Mouse (Mus musculus) forebrain, embryonic 13.5 days (tissue): ENCODE measurements around the gene Ttll3. TPM values are rescaled to one million over a fixed set of nuclear protein-coding genes. Genes with fewer than 3 reads are reported as not detected.
A peak's percentile ranks its signal among the peaks of the same experiment; 100 is the strongest.

Source experiments
- ATAC-seq: fragments of 200-750 bp; cut with Nextera tagmentation; 2 replicates; pipeline ENCODE4 v1.8.0; 2017
- H3K27ac ChIP-seq: fragments of 300-500 bp; sonication (generic); 2 replicates; pipeline ENCODE4 v1.5.1; 2015; ENCODE audit warnings: inconsistent platforms, mild to moderate bottlenecking, moderate library complexity
- H3K27me3 ChIP-seq: fragments of 300-500 bp; sonication (generic); 2 replicates; pipeline ENCODE4 v1.6.1; 2015; ENCODE audit warnings: mild to moderate bottlenecking, inconsistent platforms
- H3K36me3 ChIP-seq: fragments of 300-500 bp; sonication (generic); 2 replicates; pipeline ENCODE4 v1.6.1; 2015; ENCODE audit warnings: mild to moderate bottlenecking, inconsistent platforms; ENCODE audit not compliant: poor library complexity, severe bottlenecking
- H3K4me1 ChIP-seq: fragments of 300-500 bp; sonication (generic); 2 replicates; pipeline ENCODE4 v1.6.1; 2015; ENCODE audit warnings: inconsistent platforms
- H3K4me2 ChIP-seq: fragments of 300-500 bp; sonication (generic); 2 replicates; pipeline ENCODE4 v1.6.1; 2015; ENCODE audit warnings: inconsistent platforms, mild to moderate bottlenecking, moderate library complexity
- H3K4me3 ChIP-seq: fragments of 300-500 bp; sonication (generic); 2 replicates; pipeline ENCODE4 v1.5.1; 2015; ENCODE audit warnings: mild to moderate bottlenecking, inconsistent platforms
- H3K9ac ChIP-seq: fragments of 300-500 bp; sonication (generic); 2 replicates; pipeline ENCODE4 v1.6.1; 2015; ENCODE audit warnings: mild to moderate bottlenecking, inconsistent platforms
- H3K9me3 ChIP-seq: fragments of 300-500 bp; sonication (generic); replicated peaks from 2 replicates; pipeline ENCODE4 v1.6.1; 2016; ENCODE audit warnings: inconsistent platforms
- WGBS: fragments of 180-500 bp; shearing (Covaris S2); methylation state at CpG from one replicate; pipeline ENCODE4 v1.1.7; 2015; 5-methylcytosine and 5-hydroxymethylcytosine counted together
- polyA plus RNA-seq: library from polyadenylated mRNA; unstranded; fragments of >200 nt; fragmentation: Nextera tagmentation; extraction: Ambion mirVana; gene quantifications from 2 replicates; pipeline ENCODE4 v1.2.1, GENCODE M21; 2015

Gene Ttll3
- polyA plus RNA-seq, 1 experiment from 2014 or later: 7.6 TPM

DNA sequence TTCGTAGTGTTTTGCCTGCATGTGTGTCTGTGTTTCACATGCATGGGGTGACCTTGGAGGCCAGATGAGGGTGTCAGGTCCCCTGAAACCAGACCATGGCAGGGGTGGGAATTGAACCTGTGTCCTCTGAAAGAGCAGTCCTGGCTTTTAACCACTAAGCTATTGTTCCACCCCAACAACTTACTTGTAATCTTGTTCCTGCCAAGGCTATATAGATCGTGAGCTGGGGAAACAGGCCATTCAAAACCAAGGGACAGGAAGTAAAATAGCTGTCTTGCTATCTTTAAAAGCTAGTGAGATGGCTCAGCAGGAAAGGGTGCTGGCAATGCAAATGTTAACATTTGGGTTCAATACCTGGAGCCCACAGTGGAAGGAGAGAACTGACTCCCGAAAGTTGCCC is 40.9 kb downstream of the Ttll3 start:
- ATAC-seq: no peak
- WGBS: 87% methylated on average over 3 of the region's 3 CpGs
- H3K9me3 ChIP-seq: peaks cover 5% of the 10 kb centered on the region
- H3K4me3 ChIP-seq: no peak overlapping the region
- H3K36me3 ChIP-seq: no peaks in the 10 kb centered on the region
- no peak overlapping the region for H3K9ac ChIP-seq
- no peak overlapping the region for H3K4me2 ChIP-seq
- H3K27me3 ChIP-seq: 0 out of 2 replicates have a peak, but pooled peaks cover 5% of the 10 kb centered on the region
- no peaks in the 10 kb centered on the region for H3K4me1 ChIP-seq
- no peak overlapping the region for H3K27ac ChIP-seq

GRCm38 (mm10) chr6:113430846-113431245 is 41.8 kb downstream of the Ttll3 start:
- peaks cover 5% of the 10 kb centered on the region for H3K9me3 ChIP-seq
- no peak for ATAC-seq
- no peaks in the 10 kb centered on the region for H3K36me3 ChIP-seq
- no peaks in the 10 kb centered on the region for H3K27me3 ChIP-seq
- H3K4me1 ChIP-seq: no peaks in the 10 kb centered on the region
- no peak overlapping the region for H3K9ac ChIP-seq
- no peak overlapping the region for H3K4me3 ChIP-seq
- H3K4me2 ChIP-seq: no peak overlapping the region
- no peak overlapping the region for H3K27ac ChIP-seq
- 52% methylated on average over 3 of the region's 3 CpGs for WGBS

DNA sequence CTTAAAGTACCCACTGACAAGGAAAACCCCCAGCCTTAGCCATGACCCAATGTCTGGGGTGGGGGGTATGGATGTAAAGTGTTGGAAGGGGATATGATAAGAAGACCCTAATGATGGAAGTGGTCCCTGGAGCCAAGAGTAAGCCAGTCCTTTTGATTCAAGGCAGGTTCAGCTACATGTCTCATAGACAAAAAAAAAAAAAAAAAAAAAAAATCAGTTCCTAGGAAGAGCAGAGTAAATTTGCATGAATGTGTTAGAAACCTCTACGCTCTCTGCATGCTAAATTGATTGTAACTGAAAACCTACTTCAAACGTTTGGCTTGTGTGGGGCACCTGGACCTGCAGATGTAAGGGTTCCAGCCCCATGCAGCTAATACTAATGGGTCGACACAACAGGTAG is 42.7 kb downstream of the Ttll3 start:
- WGBS: 65% methylated on average over 3 of the region's 3 CpGs
- no peak overlapping the region for H3K9ac ChIP-seq
- H3K9me3 ChIP-seq: peaks cover 5% of the 10 kb centered on the region
- H3K27ac ChIP-seq: no peak overlapping the region
- H3K36me3 ChIP-seq: no peaks in the 10 kb centered on the region
- no peak overlapping the region for H3K4me3 ChIP-seq
- H3K4me2 ChIP-seq: no peak overlapping the region
- ATAC-seq: no peak
- H3K27me3 ChIP-seq: no peaks in the 10 kb centered on the region
- H3K4me1 ChIP-seq: no peaks in the 10 kb centered on the region

DNA sequence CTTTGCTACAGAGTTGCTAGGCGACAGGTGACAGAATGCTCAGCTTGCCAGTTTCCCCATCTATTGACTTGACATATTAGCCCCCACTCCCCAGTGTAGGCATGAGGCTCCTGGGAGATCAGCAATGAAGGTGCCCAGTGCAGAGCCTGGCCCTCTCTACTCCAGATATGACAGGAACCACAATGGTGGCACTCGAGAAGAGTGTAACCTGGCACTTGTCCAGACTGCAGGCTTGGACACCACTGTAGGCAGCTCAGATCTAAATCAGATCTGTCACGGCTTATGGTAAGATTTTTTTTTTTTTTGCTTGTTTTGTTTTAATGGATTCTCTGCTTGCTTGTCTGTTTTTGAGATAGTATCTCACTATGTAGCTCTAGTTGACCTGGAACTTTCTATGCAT is 44.6 kb downstream of the Ttll3 start:
- WGBS: 85% methylated on average over 3 of the region's 3 CpGs
- no peak overlapping the region for H3K4me2 ChIP-seq
- H3K4me3 ChIP-seq: no peak overlapping the region
- no peaks in the 10 kb centered on the region for H3K27me3 ChIP-seq
- ATAC-seq: no peak
- H3K27ac ChIP-seq: no peak overlapping the region
- H3K36me3 ChIP-seq: no peaks in the 10 kb centered on the region
- H3K4me1 ChIP-seq: no peaks in the 10 kb centered on the region
- H3K9ac ChIP-seq: no peak overlapping the region
- H3K9me3 ChIP-seq: no peaks in the 10 kb centered on the region

- H3K4me3 ChIP-seq: no peak overlapping the region
Observed at GRCm38 (mm10) chr6:113434691-113435090, 45.6 kb downstream of the Ttll3 start.

GRCm38 (mm10) chr6:113435664-113436205 is 46.7 kb downstream of the Ttll3 start, which contains the start of gene Cidec:
Gene Cidec, minus strand, starts transcription at chr6:113435760.
- Histone ChIP-seq H3K27ac (no peak within 1 kb of the TSS), H3K27me3 (no peaks in the 10 kb centered on the region), H3K4me2 (no peak within 1 kb of the TSS), H3K4me3 (no peak within 1 kb of the TSS), H3K4me1 (no peaks in the 10 kb centered on the region), H3K9me3 (no peaks in the 10 kb centered on the region), H3K36me3 (no peaks in the 10 kb centered on the region), H3K9ac (no peak within 1 kb of the TSS)
- ATAC-seq: no peak
- WGBS: 81% methylated on average over 9 of the region's 9 CpGs

More at GRCm38 (mm10) chr6:113434691-113435090, 45.6 kb downstream of the Ttll3 start:
- Histone ChIP-seq H3K9me3 (no peaks in the 10 kb centered on the region), H3K27ac (no peak overlapping the region), H3K4me1 (no peaks in the 10 kb centered on the region), H3K4me2 (no peak overlapping the region), H3K36me3 (no peaks in the 10 kb centered on the region), H3K27me3 (no peaks in the 10 kb centered on the region), H3K9ac (no peak overlapping the region)
- 70% methylated on average over 7 of the region's 7 CpGs for WGBS
- ATAC-seq: no peak

- Histone ChIP-seq H3K4me1 (no peaks in the 10 kb centered on the region), H3K9ac (no peak overlapping the region), H3K4me2 (no peak overlapping the region), H3K4me3 (no peak overlapping the region), H3K36me3 (no peaks in the 10 kb centered on the region), H3K27me3 (no peaks in the 10 kb centered on the region), H3K27ac (no peak overlapping the region), H3K9me3 (no peaks in the 10 kb centered on the region)
- WGBS: 78% methylated on average over 12 of the region's 12 CpGs
- no peak for ATAC-seq
Observed at GRCm38 (mm10) chr6:113437135-113437534, 48.1 kb downstream of the Ttll3 start.

DNA sequence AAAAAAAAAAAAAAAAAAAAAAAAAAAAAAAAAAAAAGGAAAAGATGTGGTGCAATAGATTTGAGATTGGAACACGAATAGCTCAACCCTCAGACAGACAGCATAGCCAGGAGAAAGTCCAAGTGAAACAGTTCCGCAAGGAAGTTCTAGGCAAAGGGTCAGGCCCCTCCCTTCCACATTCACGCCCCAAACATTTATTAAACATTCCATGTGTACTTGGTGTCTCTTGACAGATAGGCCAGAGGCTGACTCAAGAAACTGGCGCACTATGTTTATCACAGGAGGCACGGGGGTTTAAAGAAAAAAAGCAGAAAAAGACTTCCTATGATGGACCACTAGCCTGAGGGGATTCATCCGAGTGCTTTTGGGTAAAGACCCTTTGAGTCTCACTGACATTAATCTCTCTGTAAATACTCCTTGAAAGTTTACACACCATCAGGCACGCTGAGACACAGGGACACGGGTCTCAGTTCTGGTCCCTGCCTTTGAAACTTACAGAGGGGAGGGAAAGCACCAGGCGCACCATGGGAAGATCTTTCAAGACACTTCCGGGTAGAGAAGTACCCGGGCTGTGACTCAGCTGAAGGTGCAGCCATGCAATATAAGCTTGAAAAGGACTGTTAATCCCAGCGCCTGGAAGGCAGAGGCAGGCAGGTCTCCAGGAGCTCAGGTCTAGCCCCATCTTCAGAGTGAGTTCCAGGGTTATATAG is 49.8 kb downstream of the Ttll3 start:
- peaks cover 10% of the 10 kb centered on the region for H3K4me1 ChIP-seq
- H3K27me3 ChIP-seq: no peaks in the 10 kb centered on the region
- no peaks in the 10 kb centered on the region for H3K36me3 ChIP-seq
- no peak overlapping the region for H3K4me3 ChIP-seq
- WGBS: 64% methylated on average over 12 of the region's 12 CpGs
- H3K9me3 ChIP-seq: no peaks in the 10 kb centered on the region
- no peak overlapping the region for H3K9ac ChIP-seq
- no peak overlapping the region for H3K4me2 ChIP-seq
- no peak overlapping the region for H3K27ac ChIP-seq
- no peak for ATAC-seq

GRCm38 (mm10) chr6:113440686-113441085 is 51.6 kb downstream of the Ttll3 start:
- Histone ChIP-seq H3K9ac (no peak overlapping the region), H3K27me3 (no peaks in the 10 kb centered on the region), H3K4me1 (peaks cover 10% of the 10 kb centered on the region)

DNA sequence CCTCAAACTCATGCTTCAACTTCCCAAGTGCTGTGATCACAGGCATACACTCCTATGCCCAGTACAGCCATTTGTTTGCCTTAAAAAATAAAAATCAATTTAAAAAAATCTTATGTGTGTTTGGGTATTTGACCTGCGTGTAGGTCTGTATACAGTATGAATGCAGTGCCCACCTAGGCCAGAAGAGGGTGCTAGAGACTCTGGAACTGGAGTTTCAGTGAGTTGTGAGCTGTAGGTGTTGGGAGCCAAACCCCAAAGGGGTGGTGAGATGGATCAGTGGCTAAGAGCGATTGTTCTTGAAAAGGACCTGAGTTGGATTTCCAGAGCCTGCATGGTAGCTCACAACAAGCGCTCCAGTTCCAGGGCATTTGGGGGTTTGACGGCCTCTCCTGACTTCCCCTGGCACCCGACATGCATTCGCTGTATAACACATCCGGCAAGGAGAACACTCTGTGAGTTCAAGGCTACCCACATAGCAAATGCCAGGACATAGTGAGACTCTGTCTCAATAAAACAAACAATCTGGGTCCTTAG is 52.2 kb downstream of the Ttll3 start:
- no peak overlapping the region for H3K9ac ChIP-seq
- H3K27me3 ChIP-seq: no peaks in the 10 kb centered on the region
- H3K27ac ChIP-seq: no peak overlapping the region
- peaks cover 10% of the 10 kb centered on the region for H3K4me1 ChIP-seq
- no peak; the same call in 1 of the 2 replicates for ATAC-seq
- H3K9me3 ChIP-seq: no peaks in the 10 kb centered on the region
- 53% methylated on average over 7 of the region's 7 CpGs for WGBS
- no peak overlapping the region for H3K4me3 ChIP-seq
- H3K36me3 ChIP-seq: 0 out of 2 replicates have a peak, but pooled peaks cover 3% of the 10 kb centered on the region
- H3K4me2 ChIP-seq: no peak overlapping the region

More at GRCm38 (mm10) chr6:113440686-113441085, 51.6 kb downstream of the Ttll3 start:
- no peak overlapping the region for H3K27ac ChIP-seq
- 0 out of 2 replicates have a peak, but pooled peaks cover 2% of the 10 kb centered on the region for H3K36me3 ChIP-seq
- no peaks in the 10 kb centered on the region for H3K9me3 ChIP-seq
- no peak overlapping the region for H3K4me3 ChIP-seq
- no peak for ATAC-seq
- no peak overlapping the region for H3K4me2 ChIP-seq
- 85% methylated on average over 3 of the region's 3 CpGs for WGBS

DNA sequence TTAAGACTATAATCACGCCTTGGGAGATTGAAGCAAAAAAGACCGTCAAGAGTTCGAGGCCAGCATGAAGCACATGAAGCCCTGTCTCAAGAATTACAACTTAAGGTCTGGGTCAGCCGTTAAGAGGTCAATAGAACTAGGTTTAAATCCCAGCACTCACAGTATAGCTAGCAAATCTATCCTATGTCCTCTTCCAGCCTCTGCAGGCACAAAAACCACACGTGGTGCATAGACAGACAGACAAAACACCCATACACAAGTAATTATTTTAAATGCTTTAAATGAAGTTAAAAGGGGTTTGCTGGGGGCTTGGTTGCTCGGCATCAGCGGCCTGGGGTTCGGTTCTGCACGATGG is 53.0 kb downstream of the Ttll3 start:
- peaks cover 10% of the 10 kb centered on the region for H3K4me1 ChIP-seq
- H3K27me3 ChIP-seq: no peaks in the 10 kb centered on the region
- 42% methylated on average over 9 of the region's 9 CpGs for WGBS
- peak; percentile 61 for ATAC-seq
- peak overlapping the region; percentile 94 for H3K9ac ChIP-seq
- H3K36me3 ChIP-seq: peaks cover 9% of the 10 kb centered on the region
- H3K4me3 ChIP-seq: peak overlapping the region; percentile 96
- 0 out of 2 replicates have a peak overlapping the region, but pooled peaks have one; percentile 19 for H3K27ac ChIP-seq
- H3K9me3 ChIP-seq: no peaks in the 10 kb centered on the region
- H3K4me2 ChIP-seq: peak overlapping the region; percentile 95

DNA sequence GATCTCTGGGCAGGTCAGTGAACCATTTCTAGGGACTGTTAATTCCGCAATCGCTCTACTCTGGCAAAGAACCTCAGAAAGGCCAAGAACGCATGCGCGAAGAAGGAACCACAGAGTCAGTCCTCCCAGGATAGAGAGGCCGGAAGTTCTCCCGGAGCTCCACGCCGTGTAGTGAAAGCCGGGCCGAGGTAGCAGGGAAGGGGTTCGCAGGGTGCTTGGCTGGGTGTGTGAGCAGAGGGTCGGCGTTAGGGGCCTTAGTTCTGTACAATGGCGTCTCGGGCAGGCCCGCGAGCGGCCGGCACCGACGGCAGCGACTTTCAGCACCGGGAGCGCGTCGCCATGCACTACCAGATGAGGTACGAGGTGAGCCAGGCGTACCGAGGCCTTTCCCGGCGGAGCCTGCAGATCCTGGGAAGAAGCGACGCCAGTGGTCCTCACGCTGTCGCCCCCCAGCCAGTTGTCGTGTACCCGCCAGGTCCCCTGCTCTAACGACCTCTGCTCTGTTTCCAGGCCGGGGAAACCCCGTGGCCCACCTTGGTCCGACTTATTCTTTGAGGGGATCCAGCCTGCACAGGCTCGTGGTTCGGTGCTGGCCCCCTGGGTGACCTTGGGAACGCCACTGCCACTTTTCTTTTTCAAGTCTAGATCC is 53.5 kb downstream of the Ttll3 start, which contains the start of gene Jagn1:
Jagn1 (plus strand) TSS at position 128 of the 649 bp plus-strand sequence.
- peak within 1 kb of the TSS; percentile 27 for H3K27ac ChIP-seq
- peak within 1 kb of the TSS; percentile 96 for H3K4me3 ChIP-seq
- H3K36me3 ChIP-seq: peaks cover 14% of the 10 kb centered on the region
- H3K4me2 ChIP-seq: peak within 1 kb of the TSS; percentile 95
- ATAC-seq: peak; percentile 96
- H3K27me3 ChIP-seq: no peaks in the 10 kb centered on the region
- H3K9me3 ChIP-seq: no peaks in the 10 kb centered on the region
- peaks cover 10% of the 10 kb centered on the region for H3K4me1 ChIP-seq
- under 1% methylated on average over 45 of the region's 45 CpGs for WGBS
- peak within 1 kb of the TSS; percentile 94 for H3K9ac ChIP-seq
